Comparison of ENCODE assay signal across 23 mouse cellular contexts in genomic region chr4:32994168-32994567, GRCm38 (mm10). TPM values are rescaled to one million over a fixed set of nuclear protein-coding genes. Genes with fewer than 3 reads are reported as not detected.
DNase-seq lines count a peak whose midpoint lies in the region; ATAC-seq and TF ChIP-seq lines count a peak whose summit lies in the region.
"Had no signal": no experiment of that assay in that cellular context is flagged by ENCODE, and none has a peak within 500 bp of the region (broad histone marks: within the 10 kb centered on the region; RNA-seq: fewer than 3 reads in every experiment).

No protein-coding gene starts in this region.

- no peak overlapping the region for H3K4me2 ChIP-seq in liver, postnatal 0 days (ENCODE audit: low read depth, low read length)
- H3K4me2 ChIP-seq in liver, embryonic 11.5 days, result no peak overlapping the region
- H3K4me2 ChIP-seq: midbrain, embryonic 11.5 days; neural tube, embryonic 15.5 days had no signal

- no peak overlapping the region for H3K4me3 ChIP-seq in gastrocnemius, adult 2 months
- H3K4me3 ChIP-seq in liver, postnatal 0 days (ENCODE audit: low read depth, low read length), result no peak overlapping the region
- H3K4me3 ChIP-seq in liver, embryonic 11.5 days (ENCODE audit: low read depth, low read length), result no peak overlapping the region
- H3K4me3 ChIP-seq: forebrain, embryonic 10.5 days; hindbrain, embryonic 10.5 days; neural tube, embryonic 15.5 days had no signal

- H3K27ac ChIP-seq in gastrocnemius, adult 2 months, result no peak overlapping the region
- no peak overlapping the region for H3K27ac ChIP-seq in liver, postnatal 0 days (ENCODE audit: low read depth)
- H3K27ac ChIP-seq in liver, embryonic 11.5 days (ENCODE audit: low read depth, low read length), result no peak overlapping the region
- H3K27ac ChIP-seq: forebrain, embryonic 10.5 days; hindbrain, embryonic 10.5 days; neural tube, embryonic 15.5 days; stomach, postnatal 0 days had no signal

- WGBS in liver, postnatal 0 days (ENCODE audit: insufficient replicate concordance), result 56% methylated on average over 3 of the region's 3 CpGs
- 63% methylated on average over 3 of the region's 3 CpGs for WGBS in liver, embryonic 11.5 days

- no peak overlapping the region for H3K9ac ChIP-seq in liver, postnatal 0 days (replicated peaks)
- no peak overlapping the region for H3K9ac ChIP-seq in liver, embryonic 11.5 days (ENCODE audit: low read depth, low read length)
- H3K9ac ChIP-seq: neural tube, embryonic 15.5 days had no signal

- H3K4me1 ChIP-seq in liver, postnatal 0 days (ENCODE audit: insufficient read depth), result no peaks in the 10 kb centered on the region
- no peaks in the 10 kb centered on the region; the same call in 1 of the 2 replicates for H3K4me1 ChIP-seq in liver, embryonic 11.5 days (replicated peaks; ENCODE audit: control insufficient read depth, insufficient read depth, low read length)
- H3K4me1 ChIP-seq: forebrain, embryonic 10.5 days; hindbrain, embryonic 10.5 days; neural tube, embryonic 15.5 days had no signal

- TF ChIP-seq CTCF in gastrocnemius, adult 2 months (IDR thresholded peaks at IDR 0.05), result peak; percentile 7; the same call in 1 of the 2 replicates
- peak; percentile 29; the same call in 1 of the 2 replicates for TF ChIP-seq CTCF in liver, postnatal 0 days (IDR thresholded peaks at IDR 0.05; ENCODE audit: low read depth)

- intact Hi-C loops in gastrocnemius, adult 2 months (cut with DNase I), result no loop called here
- intact Hi-C loops in gastrocnemius, postnatal 36 days (cut with DNase I), result no loop called here

- H3K27me3 ChIP-seq in liver, postnatal 0 days (ENCODE audit: insufficient read depth, low read length), result no peaks in the 10 kb centered on the region
- H3K27me3 ChIP-seq in liver, embryonic 11.5 days (replicated peaks; ENCODE audit: control insufficient read depth, insufficient read depth, low read length), result no peaks in the 10 kb centered on the region; the same call in 1 of the 2 replicates
- H3K27me3 ChIP-seq: neural tube, embryonic 15.5 days had no signal

- no peak for DNase-seq in gastrocnemius, adult 2 months
- DNase-seq in gastrocnemius, postnatal 36 days, result no peak
- DNase-seq in liver, postnatal 0 days, result no peak
- DNase-seq in liver, embryonic 11.5 days (ENCODE audit: low spot score), result no peak
- peak; percentile 83 for DNase-seq in R1 (ENCODE audit: low read depth, low spot score)
- no peak for DNase-seq in spleen, postnatal 36 days (ENCODE audit: low spot score in 2 of 2)
- no peak for DNase-seq in lung, adult 18-20 months
- DNase-seq: adrenal gland, postnatal 36 days; cerebellum, adult 11-12 months; cerebellum, postnatal 10 days; kidney, adult 11 months; lung, adult 2 months; lung, postnatal 14 days; right cerebral cortex, adult 18-20 months; thymus, postnatal 25 days had no signal

- no peaks in the 10 kb centered on the region for H3K36me3 ChIP-seq in liver, postnatal 0 days (replicated peaks; ENCODE audit: insufficient read depth, low read length)
- no peaks in the 10 kb centered on the region for H3K36me3 ChIP-seq in liver, embryonic 11.5 days (ENCODE audit: control insufficient read depth, insufficient read depth, low read length)

- TF ChIP-seq EP300 in liver, postnatal 0 days (IDR thresholded peaks at IDR 0.05; ENCODE audit: low read depth), result no peak

- no peaks in the 10 kb centered on the region for H3K9me3 ChIP-seq in liver, postnatal 0 days (ENCODE audit: low read length)
- H3K9me3 ChIP-seq in liver, embryonic 11.5 days (ENCODE audit: control insufficient read depth, low read length), result no peaks in the 10 kb centered on the region
- H3K9me3 ChIP-seq: forebrain, embryonic 10.5 days; hindbrain, embryonic 10.5 days; neural tube, embryonic 15.5 days had no signal

- ATAC-seq in liver, postnatal 0 days, result no peak
- ATAC-seq in liver, embryonic 11.5 days (replicated peaks; ENCODE audit: low FRiP score), result no peak
- ATAC-seq: forebrain, embryonic 16.5 days; hindbrain, embryonic 16.5 days had no signal

RNA-seq across cellular contexts. Expression of gene Rragd, which starts 11.3 kb away (rescaled TPM):
- 100 to 1,000 TPM; 174 to 204 TPM for total RNA-seq in gastrocnemius, adult 2 months (2021)
- 100 to 1,000 TPM; 147 to 166 TPM for total RNA-seq in gastrocnemius, postnatal 36 days (2021)
- polyA plus RNA-seq in liver, postnatal 0 days (2015; fragmentation: Nextera tagmentation; extraction: Ambion mirVana), result 1.7 and 1.8 TPM in 2 replicates
- 4.6 and 4.9 TPM in 2 replicates for polyA plus RNA-seq in liver, embryonic 11.5 days (2014; fragmentation: Nextera tagmentation; extraction: Ambion mirVana)
- total RNA-seq: megakaryocyte progenitor cell, adult 5-6 weeks had no signal

RNA-seq across cellular contexts. Expression of gene Ube2j1, which starts 37.0 kb away (rescaled TPM):
- total RNA-seq in gastrocnemius, adult 2 months (2021), result 10 to 100 TPM; 50.5 to 54.7 TPM
- 10 to 100 TPM; 45.6 to 47.8 TPM for total RNA-seq in gastrocnemius, postnatal 36 days (2021)
- 22.4 and 23.2 TPM in 2 replicates for polyA plus RNA-seq in liver, postnatal 0 days (2015; fragmentation: Nextera tagmentation; extraction: Ambion mirVana)
- polyA plus RNA-seq in liver, embryonic 11.5 days (2014; fragmentation: Nextera tagmentation; extraction: Ambion mirVana), result 43.6 and 44.3 TPM in 2 replicates

RNA-seq across cellular contexts. Expression of gene Ankrd6, which starts 43.5 kb away (rescaled TPM):
- total RNA-seq in gastrocnemius, adult 2 months (2021), result 1 to 10 TPM; 2.5 to 6.2 TPM
- total RNA-seq in gastrocnemius, postnatal 36 days (2021), result 1 to 10 TPM; 3.3 to 4.1 TPM
- 0.36 and 0.54 TPM in 2 replicates for polyA plus RNA-seq in liver, postnatal 0 days (2015; fragmentation: Nextera tagmentation; extraction: Ambion mirVana)
- polyA plus RNA-seq in liver, embryonic 11.5 days (2014; fragmentation: Nextera tagmentation; extraction: Ambion mirVana), result 3.0 and 3.4 TPM in 2 replicates
